Mouse (Mus musculus) kidney, embryonic 16.5 days (tissue): ENCODE measurements around the gene Ngdn. TPM values are rescaled to one million over a fixed set of nuclear protein-coding genes. Genes with fewer than 3 reads are reported as not detected.
A peak's percentile ranks its signal among the peaks of the same experiment; 100 is the strongest.

Experiments used
- ATAC-seq: fragments of 200-750 bp; cut with Nextera tagmentation; 2 replicates; pipeline ENCODE4 v1.8.0; 2017; ENCODE audit warnings: moderate TSS enrichment; ENCODE audit not compliant: low FRiP score, low TSS enrichment
- H3K27ac ChIP-seq: fragments of 300-500 bp; sonication (generic); 2 replicates; pipeline ENCODE4 v1.5.1; 2014; ENCODE audit warnings: low read length
- H3K27me3 ChIP-seq: fragments of 300-500 bp; sonication (generic); 2 replicates; pipeline ENCODE4 v1.6.1; 2014; ENCODE audit warnings: low read length, control low read depth, mixed read lengths; ENCODE audit not compliant: insufficient read depth
- H3K36me3 ChIP-seq: fragments of 300-500 bp; sonication (generic); 2 replicates; pipeline ENCODE4 v1.6.1; 2014; ENCODE audit warnings: low read length, control low read depth, mixed read lengths; ENCODE audit not compliant: insufficient read depth
- H3K4me1 ChIP-seq: fragments of 300-500 bp; sonication (generic); 2 replicates; pipeline ENCODE4 v1.6.1; 2014; ENCODE audit warnings: low read length, control low read depth, mixed read lengths; ENCODE audit not compliant: insufficient read depth
- H3K4me2 ChIP-seq: fragments of 300-500 bp; sonication (generic); replicated peaks from 2 replicates; pipeline ENCODE4 v1.6.1; 2014; ENCODE audit warnings: low read depth, low read length
- H3K4me3 ChIP-seq: fragments of 300-500 bp; sonication (generic); 2 replicates; pipeline ENCODE4 v1.5.1; 2014; ENCODE audit warnings: mild to moderate bottlenecking, low read length
- H3K9ac ChIP-seq: fragments of 300-500 bp; sonication (generic); replicated peaks from 2 replicates; pipeline ENCODE4 v1.6.1; 2014; ENCODE audit warnings: low read length
- H3K9me3 ChIP-seq: fragments of 300-500 bp; sonication (generic); 2 replicates; pipeline ENCODE4 v1.6.1; 2016; ENCODE audit warnings: low read length, control low read depth
- WGBS: fragments of 180-500 bp; shearing (Covaris S2); extraction: QIAGEN DNeasy Blood & Tissue Kit; methylation state at CpG from one replicate; pipeline ENCODE4 v1.1.7; 2014; 5-methylcytosine and 5-hydroxymethylcytosine counted together
- polyA plus RNA-seq: library from polyadenylated mRNA; unstranded; fragments of >200 nt; fragmentation: Nextera tagmentation; extraction: Ambion mirVana; gene quantifications from 2 replicates; pipeline ENCODE4 v1.2.1, GENCODE M21; 2015

Gene Ngdn
- polyA plus RNA-seq, 1 experiment from 2014 or later, result 87.0 TPM

- no peaks in the 10 kb centered on the region for H3K36me3 ChIP-seq
- H3K9me3 ChIP-seq, result no peaks in the 10 kb centered on the region; the same call in 1 of the 2 replicates
- no peak overlapping the region for H3K27ac ChIP-seq
- ATAC-seq, result no peak
- H3K9ac ChIP-seq, result no peak overlapping the region
- H3K4me3 ChIP-seq, result no peak overlapping the region
- H3K4me1 ChIP-seq, result peaks cover 19% of the 10 kb centered on the region
- 87% methylated on average over 8 of the region's 8 CpGs for WGBS
- no peak overlapping the region for H3K4me2 ChIP-seq
- H3K27me3 ChIP-seq, result no peaks in the 10 kb centered on the region
Measured at GRCm38 (mm10) chr14:55005967-55006366, 9.3 kb upstream of the Ngdn start.

- Histone ChIP-seq H3K36me3 (no peaks in the 10 kb centered on the region), H3K9me3 (no peaks in the 10 kb centered on the region; the same call in 1 of the 2 replicates), H3K9ac (no peak overlapping the region), H3K27me3 (no peaks in the 10 kb centered on the region), H3K27ac (no peak overlapping the region), H3K4me1 (peaks cover 19% of the 10 kb centered on the region), H3K4me3 (no peak overlapping the region), H3K4me2 (no peak overlapping the region)
- no peak for ATAC-seq
- 67% methylated on average over 3 of the region's 3 CpGs for WGBS
Measured at GRCm38 (mm10) chr14:55006541-55006940, 8.7 kb upstream of the Ngdn start.

GRCm38 (mm10) chr14:55007120-55007908 lies 7.9 kb upstream of the Ngdn start:
- no peak for ATAC-seq
- peaks cover 15% of the 10 kb centered on the region for H3K4me1 ChIP-seq
- WGBS, result 86% methylated on average over 9 of the region's 9 CpGs

GRCm38 (mm10) chr14:55008417-55008816 lies 6.8 kb upstream of the Ngdn start:
- peaks cover 6% of the 10 kb centered on the region; the same call in 1 of the 2 replicates for H3K4me1 ChIP-seq
- no peak overlapping the region for H3K27ac ChIP-seq
- WGBS, result 75% methylated on average over 8 of the region's 8 CpGs
- no peak overlapping the region for H3K4me2 ChIP-seq
- no peaks in the 10 kb centered on the region for H3K36me3 ChIP-seq
- no peaks in the 10 kb centered on the region; the same call in 1 of the 2 replicates for H3K9me3 ChIP-seq
- H3K9ac ChIP-seq, result no peak overlapping the region
- no peak for ATAC-seq
- H3K4me3 ChIP-seq, result no peak overlapping the region
- no peaks in the 10 kb centered on the region for H3K27me3 ChIP-seq

More at GRCm38 (mm10) chr14:55007120-55007908, 7.9 kb upstream of the Ngdn start:
- no peak overlapping the region for H3K27ac ChIP-seq
- H3K27me3 ChIP-seq, result no peaks in the 10 kb centered on the region
- no peaks in the 10 kb centered on the region for H3K36me3 ChIP-seq
- no peak overlapping the region for H3K9ac ChIP-seq
- H3K4me3 ChIP-seq, result no peak overlapping the region
- no peaks in the 10 kb centered on the region; the same call in 1 of the 2 replicates for H3K9me3 ChIP-seq
- H3K4me2 ChIP-seq, result no peak overlapping the region

GRCm38 (mm10) chr14:55011116-55011515 lies 4.1 kb upstream of the Ngdn start:
- H3K36me3 ChIP-seq, result no peaks in the 10 kb centered on the region
- no peak overlapping the region for H3K9ac ChIP-seq
- H3K27me3 ChIP-seq, result no peaks in the 10 kb centered on the region
- H3K4me2 ChIP-seq, result no peak overlapping the region
- H3K27ac ChIP-seq, result no peak overlapping the region
- no peak for ATAC-seq
- 68% methylated on average over 4 of the region's 4 CpGs for WGBS
- no peak overlapping the region for H3K4me3 ChIP-seq
- no peaks in the 10 kb centered on the region for H3K4me1 ChIP-seq
- H3K9me3 ChIP-seq, result no peaks in the 10 kb centered on the region; the same call in 1 of the 2 replicates

- Histone ChIP-seq H3K4me1 (no peaks in the 10 kb centered on the region; the same call in 1 of the 2 replicates), H3K27me3 (no peaks in the 10 kb centered on the region), H3K4me2 (peak overlapping the region; percentile 82), H3K9ac (peak overlapping the region; percentile 85), H3K9me3 (no peaks in the 10 kb centered on the region; the same call in 1 of the 2 replicates), H3K36me3 (peaks cover 11% of the 10 kb centered on the region; the same call in 1 of the 2 replicates), H3K27ac (peak overlapping the region; percentile 97), H3K4me3 (peak overlapping the region; percentile 89)
- peak; percentile 71 for ATAC-seq
- under 1% methylated on average over 27 of the region's 27 CpGs for WGBS
Measured at GRCm38 (mm10) chr14:55014591-55014990, 663 bp upstream of the Ngdn start.

GRCm38 (mm10) chr14:55015767-55016111 lies 485 bp downstream of the Ngdn start:
- Histone ChIP-seq H3K4me1 (no peaks in the 10 kb centered on the region; the same call in 1 of the 2 replicates), H3K4me2 (peak overlapping the region; percentile 84), H3K27ac (peak overlapping the region; percentile 82), H3K36me3 (peaks cover 18% of the 10 kb centered on the region; the same call in 1 of the 2 replicates), H3K9me3 (no peaks in the 10 kb centered on the region; the same call in 1 of the 2 replicates), H3K4me3 (peak overlapping the region; percentile 89), H3K9ac (peak overlapping the region; percentile 84), H3K27me3 (no peaks in the 10 kb centered on the region)
- WGBS, result under 1% methylated on average over 17 of the region's 17 CpGs
- no peak for ATAC-seq

- Histone ChIP-seq H3K9me3 (no peaks in the 10 kb centered on the region), H3K27me3 (no peaks in the 10 kb centered on the region), H3K36me3 (peaks cover 29% of the 10 kb centered on the region), H3K9ac (no peak overlapping the region), H3K4me3 (no peak overlapping the region), H3K27ac (no peak overlapping the region), H3K4me1 (no peaks in the 10 kb centered on the region; the same call in 1 of the 2 replicates), H3K4me2 (no peak overlapping the region)
- no peak for ATAC-seq
- WGBS, result 95% methylated on average over 16 of the region's 16 CpGs
Measured at GRCm38 (mm10) chr14:55016876-55017275, 1.6 kb downstream of the Ngdn start.

GRCm38 (mm10) chr14:55020394-55020793 lies 5.1 kb downstream of the Ngdn start:
- Histone ChIP-seq H3K9me3 (no peaks in the 10 kb centered on the region), H3K9ac (no peak overlapping the region), H3K4me3 (no peak overlapping the region), H3K4me2 (no peak overlapping the region), H3K27ac (no peak overlapping the region), H3K27me3 (no peaks in the 10 kb centered on the region), H3K36me3 (peaks cover 54% of the 10 kb centered on the region), H3K4me1 (no peaks in the 10 kb centered on the region; the same call in 1 of the 2 replicates)
- ATAC-seq, result no peak
- WGBS, result 92% methylated on average over 9 of the region's 9 CpGs

GRCm38 (mm10) chr14:55023011-55023410 lies 7.8 kb downstream of the Ngdn start:
- Histone ChIP-seq H3K27me3 (no peaks in the 10 kb centered on the region), H3K36me3 (peaks cover 50% of the 10 kb centered on the region), H3K9me3 (no peaks in the 10 kb centered on the region), H3K9ac (no peak overlapping the region), H3K4me3 (no peak overlapping the region), H3K4me1 (no peaks in the 10 kb centered on the region; the same call in 1 of the 2 replicates), H3K4me2 (no peak overlapping the region), H3K27ac (no peak overlapping the region)
- no peak for ATAC-seq
- 92% methylated on average over 15 of the region's 15 CpGs for WGBS
